Mouse (Mus musculus) intestine, postnatal 0 days (tissue): Measurements from ENCODE around the gene Egflam. TPM values are rescaled to one million over a fixed set of nuclear protein-coding genes. Genes with fewer than 3 reads are reported as not detected.

Source experiments
- ATAC-seq: fragments of 200-750 bp; cut with Nextera tagmentation; 2 replicates; pipeline ENCODE4 v1.8.0; 2017; ENCODE audit warnings: mild to moderate bottlenecking, moderate TSS enrichment, moderate library complexity
- H3K27ac ChIP-seq: fragments of 300-500 bp; sonication (generic); 2 replicates; pipeline ENCODE4 v1.5.1; 2014; ENCODE audit warnings: mild to moderate bottlenecking, low read depth, low read length, moderate library complexity
- H3K27me3 ChIP-seq: fragments of 300-500 bp; sonication (generic); replicated peaks from 2 replicates; pipeline ENCODE4 v1.6.1; 2014; ENCODE audit warnings: low read length, mixed read lengths; ENCODE audit not compliant: control insufficient read depth, insufficient read depth
- H3K36me3 ChIP-seq: fragments of 300-500 bp; sonication (generic); 2 replicates; pipeline ENCODE4 v1.6.1; 2014; ENCODE audit warnings: mild to moderate bottlenecking, moderate library complexity; ENCODE audit not compliant: control insufficient read depth, insufficient read depth
- H3K4me1 ChIP-seq: fragments of 300-500 bp; sonication (generic); replicated peaks from 2 replicates; pipeline ENCODE4 v1.6.1; 2014; ENCODE audit warnings: antibody characterized with exemption, low read length, mixed read lengths; ENCODE audit not compliant: control insufficient read depth, insufficient read depth
- H3K4me2 ChIP-seq: fragments of 300-500 bp; sonication (generic); replicated peaks from 2 replicates; pipeline ENCODE4 v1.6.1; 2014; ENCODE audit warnings: low read depth, mild to moderate bottlenecking, moderate library complexity
- H3K4me3 ChIP-seq: fragments of 300-500 bp; sonication (generic); 2 replicates; pipeline ENCODE4 v1.5.1; 2014; ENCODE audit warnings: low read depth, low read length
- H3K9ac ChIP-seq: fragments of 300-500 bp; sonication (generic); 2 replicates; pipeline ENCODE4 v1.6.1; 2014; ENCODE audit warnings: mild to moderate bottlenecking, low read depth, low read length
- H3K9me3 ChIP-seq: fragments of 300-500 bp; sonication (generic); 2 replicates; pipeline ENCODE4 v1.6.1; 2016; ENCODE audit warnings: mixed run types; ENCODE audit not compliant: control insufficient read depth
- CTCF ChIP-seq: sonication (generic); IDR thresholded peaks from 2 replicates; pipeline ENCODE4 v1.5.1; 2016; ENCODE audit warnings: low read depth, mild to moderate bottlenecking, control low read depth, antibody characterized with exemption, moderate library complexity
- WGBS: fragments of 180-500 bp; shearing (Covaris S2); extraction: QIAGEN DNeasy Blood & Tissue Kit; methylation state at CpG from one replicate; pipeline ENCODE4 v1.1.7; 2014; 5-methylcytosine and 5-hydroxymethylcytosine counted together
- polyA plus RNA-seq: library from polyadenylated mRNA; unstranded; fragments of >200 nt; fragmentation: Nextera tagmentation; extraction: Ambion mirVana; gene quantifications from 2 replicates; pipeline ENCODE4 v1.2.1, GENCODE M21; 2015

The Egflam gene
- polyA plus RNA-seq, 1 experiment from 2014 or later = 5.2 TPM

GRCm38 (mm10) chr15:7334517-7335298 is 63.5 kb downstream of the Egflam start:
- no peaks in the 10 kb centered on the region for H3K36me3 ChIP-seq
- H3K4me3 ChIP-seq = no peak overlapping the region
- no peak for ATAC-seq
- no peak overlapping the region for H3K4me2 ChIP-seq
- no peak overlapping the region for H3K27ac ChIP-seq
- no peaks in the 10 kb centered on the region for H3K27me3 ChIP-seq
- H3K9ac ChIP-seq = no peak overlapping the region
- H3K4me1 ChIP-seq = no peaks in the 10 kb centered on the region
- H3K9me3 ChIP-seq = no peaks in the 10 kb centered on the region
- WGBS = 85% methylated on average over 11 of the region's 11 CpGs
- no peak for TF ChIP-seq CTCF

GRCm38 (mm10) chr15:7332875-7333274 is 65.3 kb downstream of the Egflam start:
- Histone ChIP-seq H3K27ac (no peak overlapping the region), H3K9ac (no peak overlapping the region), H3K4me1 (no peaks in the 10 kb centered on the region)

GRCm38 (mm10) chr15:7322599-7323311 is 75.4 kb downstream of the Egflam start:
- Histone ChIP-seq H3K9ac (no peak overlapping the region), H3K36me3 (no peaks in the 10 kb centered on the region), H3K9me3 (no peaks in the 10 kb centered on the region), H3K4me1 (no peaks in the 10 kb centered on the region), H3K27ac (no peak overlapping the region), H3K27me3 (no peaks in the 10 kb centered on the region), H3K4me3 (no peak overlapping the region), H3K4me2 (no peak overlapping the region)
- no peak for TF ChIP-seq CTCF
- no peak for ATAC-seq
- 79% methylated on average over 2 of the region's 2 CpGs for whole genome bisulfite sequencing

More at GRCm38 (mm10) chr15:7332875-7333274, 65.3 kb downstream of the Egflam start:
- no peak for ATAC-seq
- Histone ChIP-seq H3K9me3 (no peaks in the 10 kb centered on the region), H3K27me3 (no peaks in the 10 kb centered on the region), H3K36me3 (no peaks in the 10 kb centered on the region), H3K4me2 (no peak overlapping the region), H3K4me3 (no peak overlapping the region)
- 89% methylated on average over 1 of the region's 1 CpGs for WGBS
- no peak for TF ChIP-seq CTCF

- H3K9me3 ChIP-seq = no peaks in the 10 kb centered on the region
- WGBS = 39% methylated on average over 4 of the region's 4 CpGs
- H3K27me3 ChIP-seq = no peaks in the 10 kb centered on the region
- no peak overlapping the region for H3K27ac ChIP-seq
- TF ChIP-seq CTCF = no peak
- no peaks in the 10 kb centered on the region for H3K36me3 ChIP-seq
- peak; percentile 59; the same call in 1 of the 2 replicates for ATAC-seq
- H3K9ac ChIP-seq = no peak overlapping the region
- H3K4me3 ChIP-seq = no peak overlapping the region
- no peaks in the 10 kb centered on the region for H3K4me1 ChIP-seq
- H3K4me2 ChIP-seq = no peak overlapping the region
Observed at GRCm38 (mm10) chr15:7320901-7321300, 77.3 kb downstream of the Egflam start.

GRCm38 (mm10) chr15:7315539-7315938 is 82.7 kb downstream of the Egflam start:
- no peak for TF ChIP-seq CTCF
- Histone ChIP-seq H3K9me3 (no peaks in the 10 kb centered on the region), H3K4me2 (no peak overlapping the region), H3K27me3 (no peaks in the 10 kb centered on the region), H3K36me3 (no peaks in the 10 kb centered on the region), H3K9ac (no peak overlapping the region), H3K4me1 (no peaks in the 10 kb centered on the region), H3K27ac (no peak overlapping the region), H3K4me3 (no peak overlapping the region)
- no peak for ATAC-seq
- WGBS = 58% methylated on average over 9 of the region's 9 CpGs

GRCm38 (mm10) chr15:7308711-7309110 is 89.5 kb downstream of the Egflam start:
- WGBS = 80% methylated on average over 4 of the region's 4 CpGs
- Histone ChIP-seq H3K4me1 (no peaks in the 10 kb centered on the region), H3K36me3 (no peaks in the 10 kb centered on the region), H3K9ac (no peak overlapping the region), H3K9me3 (no peaks in the 10 kb centered on the region), H3K27me3 (no peaks in the 10 kb centered on the region), H3K27ac (no peak overlapping the region), H3K4me3 (no peak overlapping the region), H3K4me2 (no peak overlapping the region)
- TF ChIP-seq CTCF = no peak
- no peak for ATAC-seq
